Mouse (Mus musculus) embryo, embryonic 10 days (tissue): ENCODE data around the gene Epha7.

Experiments used
- DNase-seq: peaks from one replicate; pipeline ENCODE4 v3.0.0-alpha.2; 2015; ENCODE audit warnings: low spot score

Epha7 gene

GRCm38 (mm10) chr4:28899783-28900182 is 86.9 kb downstream of the Epha7 start:
- DNase-seq = no peak

DNA sequence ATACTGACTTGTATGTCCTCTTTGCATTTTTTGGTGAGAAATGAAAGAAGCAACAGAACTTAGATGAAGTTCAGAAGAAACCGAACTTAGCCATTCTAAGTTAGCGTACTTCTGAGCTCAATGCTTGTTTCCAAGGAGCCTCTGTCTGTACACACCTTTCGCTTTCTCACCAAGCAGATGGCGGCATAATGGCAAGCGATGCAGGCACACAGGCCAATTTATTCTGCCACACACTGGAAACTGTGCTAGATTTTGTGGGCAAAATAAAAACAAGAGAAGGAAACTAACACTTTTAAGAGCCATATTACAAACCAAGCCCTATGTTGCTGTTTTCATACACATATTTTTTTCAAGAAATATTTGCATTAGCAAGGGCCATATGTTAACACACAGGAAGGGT is 88.6 kb downstream of the Epha7 start:
- DNase-seq = no peak

- DNase-seq = no peak
Measured at GRCm38 (mm10) chr4:28902004-28902704, 89.2 kb downstream of the Epha7 start.

- no peak for DNase-seq
Measured at GRCm38 (mm10) chr4:28906985-28907384, 94.1 kb downstream of the Epha7 start.

DNA sequence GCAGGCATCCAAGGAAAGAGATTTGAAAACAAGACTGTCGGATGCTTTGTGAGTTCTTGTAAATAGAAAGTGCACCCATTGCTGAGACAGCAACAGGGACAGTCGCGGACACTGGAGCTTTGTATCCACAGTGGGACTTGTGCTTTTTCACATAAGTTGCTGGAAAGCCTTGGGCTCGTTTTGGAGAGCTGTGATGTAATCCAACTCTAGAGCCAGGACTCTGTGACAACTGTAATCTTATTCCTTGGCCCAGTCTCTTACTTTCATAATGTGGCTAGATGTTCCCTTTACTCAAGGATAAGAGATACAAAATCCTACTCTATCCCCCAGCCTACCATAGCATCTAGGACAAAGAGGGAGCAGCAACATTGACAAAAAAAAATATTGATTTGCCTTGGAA is 97.2 kb downstream of the Epha7 start:
- DNase-seq = no peak

GRCm38 (mm10) chr4:28912028-28912427 is 99.1 kb downstream of the Epha7 start:
- no peak for DNase-seq

DNA sequence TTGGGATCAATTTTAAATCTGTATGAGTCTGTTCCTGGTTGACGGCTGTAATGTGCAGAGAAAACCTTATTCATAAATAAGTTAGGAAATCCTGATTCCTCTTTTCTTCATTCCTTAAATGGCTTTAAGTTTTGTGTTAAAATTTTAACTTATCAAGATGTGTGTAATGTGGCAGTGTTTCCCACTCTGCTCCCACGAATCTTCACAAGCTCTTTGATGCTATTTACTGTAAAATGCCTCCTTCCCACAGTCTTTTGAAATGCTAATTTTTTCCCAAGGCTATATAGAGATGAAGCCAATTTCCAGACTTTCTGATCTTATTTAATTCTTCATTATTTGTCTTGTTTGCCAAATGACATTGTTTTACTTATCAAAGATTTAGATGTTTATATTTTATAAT is 100.7 kb downstream of the Epha7 start:
- no peak for DNase-seq

DNA sequence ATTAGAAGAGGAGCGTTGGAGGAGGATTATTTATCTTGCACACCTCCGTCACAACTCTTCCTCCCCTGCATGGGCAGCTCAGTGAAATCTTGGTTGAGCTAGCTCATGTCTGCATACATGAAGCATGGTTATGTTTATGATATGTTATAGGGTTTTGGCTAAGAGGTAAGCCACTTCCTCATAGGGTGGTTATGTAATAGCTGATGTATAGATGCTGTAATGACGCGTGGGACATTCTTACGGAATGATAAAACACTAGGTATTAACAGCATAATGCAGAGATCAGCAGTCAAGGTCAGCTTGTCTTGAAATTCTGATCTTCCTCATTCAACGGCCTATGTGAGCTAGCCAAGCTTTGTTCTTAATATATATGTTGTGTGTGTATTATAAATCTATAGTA is 107.7 kb downstream of the Epha7 start:
- no peak for DNase-seq

GRCm38 (mm10) chr4:28926072-28926471 is 113.1 kb downstream of the Epha7 start:
- no peak for DNase-seq

DNA sequence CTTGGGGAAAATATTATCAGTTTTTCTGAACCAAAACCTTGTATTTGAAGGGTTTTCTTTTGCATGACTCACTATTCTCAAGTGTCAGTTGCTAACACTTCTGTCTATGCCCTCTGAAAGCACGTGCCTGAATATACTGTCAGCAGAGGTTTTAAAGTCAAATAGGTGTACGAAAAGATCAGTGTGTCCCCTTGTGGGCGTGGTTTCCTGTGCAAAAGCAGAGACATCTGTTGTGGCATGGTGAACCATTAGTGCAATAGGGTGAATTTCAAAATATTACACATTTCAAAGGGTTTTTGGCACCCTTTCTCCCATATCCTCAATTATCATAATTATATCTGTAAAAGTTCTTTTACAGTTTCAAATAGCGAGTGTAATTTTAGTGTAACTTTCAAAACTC is 120.5 kb downstream of the Epha7 start:
- DNase-seq = no peak

DNA sequence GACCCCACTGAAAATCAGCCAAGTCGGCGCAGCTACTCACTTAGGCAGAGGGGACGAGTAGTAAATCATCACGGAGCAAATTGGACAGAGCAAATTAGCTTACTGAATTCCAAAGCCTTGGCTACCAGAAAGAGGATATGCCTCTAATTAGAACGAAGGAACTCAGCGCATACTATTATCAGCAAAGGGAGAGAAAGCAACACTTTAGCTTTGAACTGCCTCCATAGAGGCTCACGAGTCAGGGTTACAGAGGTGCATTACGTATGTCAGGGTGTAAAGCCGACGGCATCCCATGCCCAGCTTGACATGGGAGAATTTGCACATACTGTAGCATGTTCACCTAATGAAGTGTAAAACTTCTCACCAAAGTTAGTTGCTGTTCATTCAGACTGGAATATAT is 121.9 kb downstream of the Epha7 start:
- peak; percentile 10 for DNase-seq

DNA sequence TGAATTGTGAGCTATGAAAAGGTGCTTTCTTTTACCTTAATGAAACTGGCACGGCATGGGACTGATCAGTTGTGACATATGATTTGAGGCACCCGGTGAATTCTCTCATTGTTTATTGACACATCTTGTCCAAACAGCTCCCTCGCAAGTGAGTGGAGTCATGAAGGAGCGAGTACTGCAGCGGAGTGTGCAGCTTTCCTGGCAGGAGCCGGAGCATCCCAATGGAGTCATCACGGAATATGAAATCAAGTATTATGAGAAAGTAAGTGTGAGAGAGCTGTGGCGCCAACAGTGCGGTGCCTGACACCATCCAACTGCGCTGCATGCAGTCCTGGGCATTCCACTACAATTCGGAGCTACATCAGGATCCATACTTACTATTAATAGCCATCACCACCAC is 122.6 kb downstream of the Epha7 start:
- DNase-seq = no peak

DNA sequence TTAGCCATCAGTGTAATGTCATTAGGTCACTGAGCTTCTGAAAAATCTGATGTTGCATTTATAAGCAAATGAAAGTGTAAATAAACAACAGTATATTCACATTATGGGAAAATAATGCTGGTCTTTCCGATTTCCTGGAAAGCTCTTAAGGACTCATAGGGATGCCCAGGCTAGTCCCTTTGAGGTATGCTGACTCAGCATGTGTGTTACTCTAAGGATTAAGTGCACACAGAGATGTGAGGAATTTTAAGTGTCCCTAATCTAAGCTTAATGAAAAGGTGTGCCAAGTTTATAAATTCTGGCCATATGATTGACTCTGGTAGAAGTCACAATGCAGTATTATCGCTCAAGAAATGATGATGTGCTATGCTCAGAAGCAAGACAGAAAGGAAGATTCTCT is 127.8 kb downstream of the Epha7 start:
- no peak for DNase-seq

- DNase-seq = no peak
Measured at GRCm38 (mm10) chr4:28944237-28944636, 131.3 kb downstream of the Epha7 start.

- DNase-seq = no peak
Measured at GRCm38 (mm10) chr4:28960889-28961560, 148.1 kb downstream of the Epha7 start.

GRCm38 (mm10) chr4:28967584-28968315 is 154.8 kb downstream of the Epha7 start:
- peak; percentile 32 for DNase-seq

DNA sequence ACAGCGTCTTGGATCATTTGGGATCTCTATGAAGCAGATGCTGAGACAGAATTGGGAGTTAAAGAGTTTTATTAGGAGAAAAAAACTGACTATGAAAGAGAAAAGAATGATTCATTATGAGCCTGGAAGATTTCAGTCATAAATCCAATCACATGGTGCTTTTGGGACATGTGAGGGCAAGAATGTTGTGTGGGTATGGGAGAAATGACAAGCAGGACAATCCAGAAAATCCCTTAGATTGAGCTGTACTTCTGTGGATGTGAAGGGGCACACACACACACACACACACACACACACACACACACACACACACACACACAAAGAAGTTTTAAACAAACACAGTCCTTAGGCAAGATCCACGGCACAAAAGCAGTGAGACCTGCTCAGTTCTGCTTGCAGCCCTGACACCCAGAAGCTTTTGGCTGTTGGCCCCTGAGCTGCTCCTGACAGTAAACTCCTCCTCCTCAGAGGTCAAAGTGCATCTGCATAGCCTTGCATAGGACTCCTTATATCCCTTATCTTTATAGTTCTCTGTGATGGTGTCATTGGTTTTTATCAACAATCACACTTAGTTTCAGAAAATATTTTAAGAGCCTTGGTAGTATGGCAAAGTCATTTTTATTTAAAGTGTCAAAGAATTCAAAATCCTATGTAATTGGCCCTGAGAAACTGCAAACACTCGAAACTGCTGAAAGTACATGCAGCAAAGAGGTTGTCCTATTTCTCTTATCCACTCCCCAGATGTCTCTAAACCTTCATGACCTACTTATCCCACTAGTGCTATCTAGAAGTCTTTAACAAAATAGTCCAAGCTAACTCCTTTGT is 185.7 kb downstream of the Epha7 start:
- DNase-seq = peak; percentile 21

GRCm38 (mm10) chr4:28999287-28999595 is 186.3 kb downstream of the Epha7 start:
- DNase-seq = no peak

GRCm38 (mm10) chr4:29010333-29010732 is 197.4 kb downstream of the Epha7 start:
- no peak for DNase-seq
